Mouse (Mus musculus) adrenal gland, adult 18-20 months (tissue): ENCODE results near the gene Ank3. TPM values are rescaled to one million over a fixed set of nuclear protein-coding genes. Genes with fewer than 3 reads are reported as not detected.

Source experiments
- DNase-seq, 2 experiments: peaks; one replicate each; pipeline ENCODE4 v3.0.0; 2021 to 2022; ENCODE audit warnings: low spot score in 2 of 2
- total RNA-seq, 2 experiments: library from RNA; stranded (reverse); gene quantifications; 1 replicate in 1 of 2; 2 replicates in 1 of 2; pipeline ENCODE4 v1.2.3; 2021

Ank3 gene
- total RNA-seq, 2 experiments from 2014 or later = 10.1 to 11.7 TPM

- peak in 1 of 2 experiments; percentile 55 for DNase-seq
Observed at GRCm38 (mm10) chr10:69654866-69655633, 256.5 kb downstream of the Ank3 start.

- DNase-seq = peak; percentile 21 to 30
Observed at GRCm38 (mm10) chr10:69656321-69656720, 257.7 kb downstream of the Ank3 start.

- DNase-seq = no peak
Observed at GRCm38 (mm10) chr10:69659818-69660217, 261.2 kb downstream of the Ank3 start.

- DNase-seq = peak; percentile 65 to 74
Observed at GRCm38 (mm10) chr10:69662338-69662737, 263.8 kb downstream of the Ank3 start.

GRCm38 (mm10) chr10:69667482-69667881 lies 268.9 kb downstream of the Ank3 start:
- DNase-seq = no peak

DNA sequence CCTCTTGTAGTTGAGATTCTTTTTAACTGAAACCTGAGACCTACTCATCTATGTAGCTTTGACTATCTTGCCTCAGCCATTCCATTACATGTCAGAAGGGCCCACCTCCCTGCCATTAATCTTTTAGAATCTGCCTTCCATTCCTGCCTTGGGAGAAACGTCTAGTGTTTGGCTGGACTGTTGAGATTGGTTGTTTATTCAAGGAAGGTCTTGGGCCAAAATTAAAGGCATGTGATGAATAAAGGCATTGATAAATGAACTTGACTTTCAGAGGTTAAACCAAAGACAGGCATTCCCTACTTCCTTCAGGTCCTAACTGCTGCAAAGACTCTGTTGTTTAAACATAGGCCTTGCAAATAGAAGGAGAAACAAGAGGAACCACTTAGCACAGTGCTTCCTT lies 271.9 kb downstream of the Ank3 start:
- no peak for DNase-seq

DNA sequence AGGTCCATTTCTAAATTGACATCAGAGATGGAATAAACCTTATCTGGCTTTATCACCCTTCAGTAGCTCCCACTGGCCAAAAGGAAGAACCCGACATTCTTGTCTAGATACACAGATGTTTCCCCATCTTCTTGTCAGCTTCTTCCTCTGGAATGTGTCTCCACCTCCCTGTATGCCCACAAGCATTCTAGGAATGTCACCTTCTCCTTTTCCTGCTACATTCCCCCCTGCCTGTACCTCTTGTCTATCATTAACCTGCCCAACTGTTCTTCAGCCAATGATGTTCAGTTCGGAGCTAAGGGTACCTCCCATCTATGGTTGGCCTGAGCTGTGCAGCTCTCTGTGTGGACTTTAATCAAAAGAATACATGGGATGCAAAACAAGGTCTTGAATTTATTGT lies 272.4 kb downstream of the Ank3 start:
- no peak for DNase-seq

GRCm38 (mm10) chr10:69671505-69671904 lies 272.9 kb downstream of the Ank3 start:
- no peak for DNase-seq

DNA sequence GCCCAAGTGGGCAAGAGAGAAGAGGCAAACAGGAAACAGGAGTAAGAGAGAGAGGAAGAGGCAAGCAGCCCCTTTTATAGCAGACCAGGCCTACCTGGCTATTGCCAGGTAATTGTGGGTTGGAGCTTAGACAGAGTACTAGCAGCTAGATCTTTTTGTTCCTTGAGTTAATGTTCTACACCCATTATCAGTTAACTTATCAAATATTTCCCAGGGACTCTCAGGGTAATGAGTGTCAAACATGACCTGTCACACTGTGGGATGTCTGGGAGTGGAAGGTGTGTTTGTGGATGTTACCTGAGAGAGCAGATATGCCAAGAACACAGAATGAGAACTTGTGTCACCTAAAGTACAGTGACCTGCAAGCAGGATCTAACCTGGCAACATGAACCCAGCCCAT lies 274.0 kb downstream of the Ank3 start:
- no peak for DNase-seq

DNA sequence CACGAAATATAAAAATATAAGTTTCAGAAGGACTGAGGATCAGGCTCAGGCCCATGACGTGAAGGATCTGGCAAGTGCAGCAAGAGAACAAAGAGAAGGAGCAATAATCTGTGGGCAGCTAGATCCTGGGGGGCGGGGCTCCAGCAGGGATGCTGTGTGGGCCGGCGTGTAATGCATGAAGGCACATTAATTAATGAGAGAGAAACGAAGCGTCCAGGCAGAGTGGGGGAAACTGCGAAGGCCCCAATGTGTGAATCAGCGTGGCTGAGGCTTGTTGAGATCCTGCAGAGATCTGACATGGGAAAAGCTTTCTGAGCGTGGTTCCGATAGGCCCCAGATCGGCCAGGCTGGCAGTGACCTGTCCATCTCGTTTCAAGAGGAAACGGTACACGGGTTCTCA lies 279.7 kb downstream of the Ank3 start:
- DNase-seq = no peak

DNA sequence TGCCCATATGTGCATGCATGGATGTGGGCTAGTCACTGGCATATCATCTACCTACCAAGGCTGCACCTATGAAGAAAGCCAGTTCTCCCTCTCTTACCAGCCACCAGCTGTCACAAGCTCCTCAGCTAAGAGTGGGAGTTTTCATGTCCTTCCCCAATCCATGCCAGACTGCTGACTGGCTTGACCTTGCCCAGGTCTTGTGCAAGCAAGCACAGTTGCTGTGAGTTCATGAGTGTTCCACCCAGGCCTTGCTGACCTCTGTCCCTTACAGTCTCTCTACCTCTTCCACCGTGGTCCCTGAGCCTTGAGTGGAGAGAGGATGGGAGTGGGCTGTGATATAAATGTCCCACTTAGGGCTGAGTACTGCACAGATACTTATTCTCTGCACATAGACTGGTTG lies 287.8 kb downstream of the Ank3 start:
- peak in 1 of 2 experiments; percentile 30 for DNase-seq

DNA sequence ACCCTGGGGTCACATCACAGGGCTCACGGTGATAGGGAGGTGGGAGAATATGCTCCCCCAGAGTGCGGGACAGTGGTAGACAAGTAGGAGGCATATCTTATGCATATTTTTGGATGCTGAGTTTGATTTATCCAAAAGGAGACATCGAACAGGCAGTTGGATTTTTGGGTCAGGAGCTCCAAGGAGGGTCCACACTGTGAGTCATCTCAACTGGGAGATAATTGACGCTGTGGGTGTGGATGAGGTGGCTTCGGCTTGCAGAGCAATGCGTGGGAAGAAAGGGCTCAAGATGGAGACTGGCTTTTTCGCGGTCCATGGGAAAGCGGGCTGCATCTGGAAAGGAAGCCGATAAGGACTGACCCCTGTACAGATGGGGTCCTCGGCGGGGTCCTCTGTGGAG lies 290.5 kb downstream of the Ank3 start:
- DNase-seq = no peak

- no peak for DNase-seq
Observed at GRCm38 (mm10) chr10:69690131-69690960, 291.8 kb downstream of the Ank3 start.

- DNase-seq = no peak
Observed at GRCm38 (mm10) chr10:69690961-69691451, 292.4 kb downstream of the Ank3 start.

DNA sequence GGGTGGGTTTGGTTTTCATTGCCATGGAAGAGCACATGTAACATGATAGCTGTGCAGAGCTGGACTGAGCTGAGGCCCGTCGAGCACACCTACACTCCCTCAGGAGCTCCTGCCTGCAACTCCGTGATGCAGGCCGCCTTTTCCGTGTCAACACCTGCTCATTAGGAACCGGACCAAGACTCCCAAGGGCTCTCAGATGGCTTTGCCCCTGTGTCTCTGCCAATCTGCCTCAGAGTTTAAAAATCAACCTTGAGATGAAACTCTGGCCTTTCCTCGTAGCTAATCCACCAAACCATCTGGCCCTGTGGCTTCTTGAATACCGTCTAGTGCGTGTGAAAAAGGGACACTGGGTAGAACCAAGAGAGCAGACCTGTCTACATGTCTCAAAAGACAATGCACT lies 297.4 kb downstream of the Ank3 start:
- no peak for DNase-seq

DNA sequence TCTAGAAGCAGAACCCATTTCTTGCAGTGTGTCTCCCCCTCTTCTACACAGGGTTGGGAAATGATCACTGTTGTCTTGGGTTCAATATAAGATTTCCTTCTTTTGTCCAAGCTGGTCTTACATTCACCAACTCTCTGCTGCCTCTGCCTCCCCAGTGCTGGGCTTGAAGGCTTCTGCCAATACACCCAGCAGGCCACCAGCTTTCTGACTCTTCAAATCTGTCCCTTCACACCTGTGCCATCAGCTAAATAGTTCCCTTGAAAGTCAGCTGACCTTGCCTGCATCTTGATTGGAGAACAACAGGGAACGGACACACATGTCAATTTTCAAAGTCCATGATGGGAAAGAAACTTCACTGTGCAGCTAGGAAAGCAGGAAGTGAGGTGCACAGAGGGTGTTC lies 300.1 kb downstream of the Ank3 start:
- no peak for DNase-seq

GRCm38 (mm10) chr10:69701226-69701625 lies 302.7 kb downstream of the Ank3 start:
- no peak for DNase-seq

DNA sequence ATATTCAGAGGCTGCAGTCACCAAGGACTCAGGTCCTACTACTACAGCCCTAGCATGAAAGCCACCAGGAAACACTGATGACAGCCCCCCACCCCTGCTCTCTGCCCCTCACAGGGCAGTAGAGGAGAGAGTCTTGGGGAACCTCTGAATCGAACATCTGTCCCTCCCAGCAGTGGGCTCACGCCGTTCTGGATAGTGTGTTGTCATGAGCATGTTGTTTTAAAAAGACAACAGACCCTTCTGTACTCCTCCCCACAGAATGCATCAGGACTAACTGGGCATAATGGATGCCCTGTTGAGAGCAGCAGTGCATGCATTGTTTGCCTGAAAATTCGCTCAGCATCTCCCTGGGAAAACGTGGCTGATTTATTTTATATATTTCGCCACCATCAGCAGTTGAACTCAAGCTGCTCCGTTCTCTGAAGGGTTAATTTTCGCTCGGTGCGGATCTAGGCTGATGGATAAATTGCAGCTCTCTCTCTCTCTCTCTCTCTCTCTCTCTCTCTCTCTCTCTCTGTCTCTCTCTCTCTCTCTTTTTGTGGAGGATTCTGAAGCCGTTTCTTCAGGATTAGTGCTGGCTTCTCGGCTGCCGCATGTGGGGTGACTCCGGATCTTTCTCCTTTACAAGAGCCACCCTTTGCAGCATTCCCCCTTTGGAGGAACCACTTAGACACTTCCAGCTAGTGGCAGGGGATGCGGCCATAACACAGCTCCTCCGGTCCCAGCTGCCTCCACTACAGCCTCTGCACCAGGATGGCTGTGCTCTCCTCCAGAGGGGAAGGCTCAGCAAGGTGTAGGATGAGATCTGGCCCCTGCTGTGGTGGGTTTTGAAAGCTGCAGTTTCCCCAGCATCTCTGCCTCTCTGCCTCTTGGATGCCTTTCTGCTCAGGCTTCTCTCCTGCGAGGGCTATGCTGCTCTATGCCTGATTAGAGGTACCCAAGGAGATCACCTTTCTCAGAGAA lies 307.5 kb downstream of the Ank3 start:
- DNase-seq = no peak

- DNase-seq = no peak
Observed at GRCm38 (mm10) chr10:69706851-69707788, 308.5 kb downstream of the Ank3 start.
